Mouse (Mus musculus) brain, adult 2 months (tissue): ENCODE measurements around the gene Smarca4.

Source experiments
- DNase-seq: peaks from one replicate; pipeline ENCODE4 v3.0.0; 2011; ENCODE audit warnings: low read depth, low spot score

The Smarca4 gene

GRCm38 (mm10) chr9:21601073-21601472, 14.9 kb upstream of the Smarca4 start:
- DNase-seq, result no peak

GRCm38 (mm10) chr9:21601722-21602399, 14.1 kb upstream of the Smarca4 start:
- peak; percentile 90 for DNase-seq

- no peak for DNase-seq
Measured at GRCm38 (mm10) chr9:21604119-21604518, 11.8 kb upstream of the Smarca4 start.

- DNase-seq, result no peak
Measured at GRCm38 (mm10) chr9:21605865-21606264, 10.1 kb upstream of the Smarca4 start.

- no peak for DNase-seq
Measured at GRCm38 (mm10) chr9:21606648-21607047, 9.3 kb upstream of the Smarca4 start.

- no peak for DNase-seq
Measured at GRCm38 (mm10) chr9:21609861-21610260, 6.1 kb upstream of the Smarca4 start.

GRCm38 (mm10) chr9:21614864-21615616, 929 bp upstream of the Smarca4 start:
- no peak for DNase-seq

GRCm38 (mm10) chr9:21616232-21616781, 338 bp downstream of the Smarca4 start:
- peak; percentile 90 for DNase-seq

GRCm38 (mm10) chr9:21617066-21617465, 1.1 kb downstream of the Smarca4 start:
- peak; percentile 40 for DNase-seq

- DNase-seq, result no peak
Measured at GRCm38 (mm10) chr9:21620229-21620628, 4.3 kb downstream of the Smarca4 start.

- DNase-seq, result no peak
Measured at GRCm38 (mm10) chr9:21622676-21623075, 6.7 kb downstream of the Smarca4 start.

- DNase-seq, result no peak
Measured at GRCm38 (mm10) chr9:21625342-21626339, 9.7 kb downstream of the Smarca4 start.

- DNase-seq, result no peak
Measured at GRCm38 (mm10) chr9:21626571-21626970, 10.6 kb downstream of the Smarca4 start.

- DNase-seq, result no peak
Measured at GRCm38 (mm10) chr9:21627145-21627795, 11.3 kb downstream of the Smarca4 start.

- peak; percentile 77 for DNase-seq
Measured at GRCm38 (mm10) chr9:21630673-21631072, 14.7 kb downstream of the Smarca4 start.

- peak; percentile 35 for DNase-seq
Measured at GRCm38 (mm10) chr9:21633106-21633505, 17.1 kb downstream of the Smarca4 start.

- peak; percentile 18 for DNase-seq
Measured at GRCm38 (mm10) chr9:21635639-21636038, 19.7 kb downstream of the Smarca4 start.

GRCm38 (mm10) chr9:21639031-21639430, 23.1 kb downstream of the Smarca4 start:
- peak; percentile 53 for DNase-seq

GRCm38 (mm10) chr9:21646366-21646765, 30.4 kb downstream of the Smarca4 start:
- no peak for DNase-seq

- DNase-seq, result no peak
Measured at GRCm38 (mm10) chr9:21647721-21648120, 31.8 kb downstream of the Smarca4 start.

GRCm38 (mm10) chr9:21652263-21652662, 36.3 kb downstream of the Smarca4 start:
- no peak for DNase-seq
